Mouse (Mus musculus): ENCODE measurements around the gene Nlk. TPM values are rescaled to one million over a fixed set of nuclear protein-coding genes. Genes with fewer than 3 reads are reported as not detected.
A peak's percentile ranks its signal among the peaks of the same experiment; 100 is the strongest.

Nlk gene
- polyA plus RNA-seq (2012; rRNA removed) (4.4 and 4.7 TPM in 2 replicates), polyA plus RNA-seq (2014; fragmentation: Nextera tagmentation; extraction: Ambion mirVana) (3.2 and 5.3 TPM in 2 replicates)

- no peaks in the 10 kb centered on the region for H3K36me3 ChIP-seq (replicated peaks; ENCODE audit: control insufficient read depth, insufficient read depth, low read depth)
- H3K9ac ChIP-seq (replicated peaks): peak within 1 kb of the TSS; percentile 87
- H3K4me2 ChIP-seq (ENCODE audit: low read depth): peak within 1 kb of the TSS; percentile 82
- no peak within 1 kb of the TSS for H3K27ac ChIP-seq
- TF ChIP-seq CTCF (IDR thresholded peaks at IDR 0.05; ENCODE audit: low read depth): no peak
- peaks cover 3 to 14% of the 10 kb centered on the region in 2 experiments; a peak in 3 of 4 replicates for H3K4me1 ChIP-seq (replicated peaks; ENCODE audit: control insufficient read depth in 2 of 2, insufficient read depth in 2 of 2, low read length in 1 of 2)
- H3K4me3 ChIP-seq (ENCODE audit: insufficient read depth in 1 of 2, low read depth in 2 of 2, low read length in 2 of 2): peak within 1 kb of the TSS; percentile 82 to 84
- DNase-seq (ENCODE audit: low read depth in 3 of 3, low spot score in 3 of 3) (peak; percentile 99), ATAC-seq (ENCODE audit: insufficient read depth) (peak; percentile 100)
- under 1% methylated on average over 64 of the region's 65 CpGs for WGBS (ENCODE audit: insufficient replicate concordance)
- H3K27me3 ChIP-seq (ENCODE audit: control insufficient read depth, insufficient read depth, low read length): no peaks in the 10 kb centered on the region
- no peaks in the 10 kb centered on the region for H3K9me3 ChIP-seq (ENCODE audit: control insufficient read depth, low read length)
These were observed at the start of gene Nlk for GRCm38 (mm10) chr11:78696777-78697752. Gene Nlk (minus strand): TSS chr11:78697373.

GRCm38 (mm10) chr11:78746264-78746663, 49.1 kb upstream of the Nlk start:
- ATAC-seq (ENCODE audit: insufficient read depth) (no peak), DNase-seq (ENCODE audit: low read depth in 3 of 3, low spot score in 3 of 3) (no peak)
- no peaks in the 10 kb centered on the region for H3K9me3 ChIP-seq (ENCODE audit: control insufficient read depth, low read length)
- H3K4me3 ChIP-seq (ENCODE audit: insufficient read depth in 1 of 2, low read depth in 2 of 2, low read length in 2 of 2): no peak overlapping the region
- no peak overlapping the region for H3K27ac ChIP-seq
- peaks cover 0 to 5% of the 10 kb centered on the region in 2 experiments; a peak in 3 of 4 replicates for H3K4me1 ChIP-seq (replicated peaks; ENCODE audit: control insufficient read depth in 2 of 2, insufficient read depth in 2 of 2, low read length in 1 of 2)
- no peak overlapping the region for H3K4me2 ChIP-seq (ENCODE audit: low read depth)
- no peak for TF ChIP-seq CTCF (IDR thresholded peaks at IDR 0.05; ENCODE audit: low read depth)
- no peak for TF ChIP-seq EP300 (IDR thresholded peaks at IDR 0.05; ENCODE audit: low read depth)
- H3K9ac ChIP-seq (replicated peaks): no peak overlapping the region
- 67% methylated on average over 7 of the region's 7 CpGs for WGBS (ENCODE audit: insufficient replicate concordance)
- no peaks in the 10 kb centered on the region for H3K36me3 ChIP-seq (replicated peaks; ENCODE audit: control insufficient read depth, insufficient read depth, low read depth)
- no peaks in the 10 kb centered on the region for H3K27me3 ChIP-seq (ENCODE audit: control insufficient read depth, insufficient read depth, low read length)

GRCm38 (mm10) chr11:78745475-78745874, 48.3 kb upstream of the Nlk start:
- no peak overlapping the region for H3K9ac ChIP-seq (replicated peaks)
- DNase-seq (ENCODE audit: low read depth in 3 of 3, low spot score in 3 of 3) (no peak), ATAC-seq (ENCODE audit: insufficient read depth) (no peak)
- H3K36me3 ChIP-seq (replicated peaks; ENCODE audit: control insufficient read depth, insufficient read depth, low read depth): no peaks in the 10 kb centered on the region
- peaks cover 0 to under 1% of the 10 kb centered on the region in 2 experiments; a peak in 3 of 4 replicates for H3K4me1 ChIP-seq (replicated peaks; ENCODE audit: control insufficient read depth in 2 of 2, insufficient read depth in 2 of 2, low read length in 1 of 2)
- 47% methylated on average over 4 of the region's 4 CpGs for WGBS (ENCODE audit: insufficient replicate concordance)
- no peaks in the 10 kb centered on the region for H3K9me3 ChIP-seq (ENCODE audit: control insufficient read depth, low read length)
- no peak overlapping the region for H3K4me2 ChIP-seq (ENCODE audit: low read depth)
- no peak overlapping the region for H3K27ac ChIP-seq
- no peaks in the 10 kb centered on the region for H3K27me3 ChIP-seq (ENCODE audit: control insufficient read depth, insufficient read depth, low read length)
- no peak overlapping the region for H3K4me3 ChIP-seq (ENCODE audit: insufficient read depth in 1 of 2, low read depth in 2 of 2, low read length in 2 of 2)
- TF ChIP-seq EP300 (IDR thresholded peaks at IDR 0.05; ENCODE audit: low read depth) (no peak), CTCF (IDR thresholded peaks at IDR 0.05; ENCODE audit: low read depth) (no peak)

- no peaks in the 10 kb centered on the region for H3K4me1 ChIP-seq (replicated peaks; ENCODE audit: control insufficient read depth in 2 of 2, insufficient read depth in 2 of 2, low read length in 1 of 2)
- H3K9me3 ChIP-seq (ENCODE audit: control insufficient read depth, low read length): no peaks in the 10 kb centered on the region
- no peaks in the 10 kb centered on the region for H3K27me3 ChIP-seq (ENCODE audit: control insufficient read depth, insufficient read depth, low read length)
- H3K4me2 ChIP-seq (ENCODE audit: low read depth): no peak overlapping the region
- no peak overlapping the region for H3K4me3 ChIP-seq (ENCODE audit: insufficient read depth in 1 of 2, low read depth in 2 of 2, low read length in 2 of 2)
- H3K36me3 ChIP-seq (replicated peaks; ENCODE audit: control insufficient read depth, insufficient read depth, low read depth): no peaks in the 10 kb centered on the region
- TF ChIP-seq CTCF (IDR thresholded peaks at IDR 0.05; ENCODE audit: low read depth) (no peak), EP300 (IDR thresholded peaks at IDR 0.05; ENCODE audit: low read depth) (no peak)
- DNase-seq (ENCODE audit: low read depth in 3 of 3, low spot score in 3 of 3): no peak
- H3K27ac ChIP-seq: no peak overlapping the region
- no peak overlapping the region for H3K9ac ChIP-seq (replicated peaks)
- WGBS (ENCODE audit: insufficient replicate concordance): 41% methylated on average over 3 of the region's 3 CpGs
- ATAC-seq (ENCODE audit: insufficient read depth): no peak
These were observed 45.3 kb upstream of the Nlk start for GRCm38 (mm10) chr11:78742461-78742860.

DNA sequence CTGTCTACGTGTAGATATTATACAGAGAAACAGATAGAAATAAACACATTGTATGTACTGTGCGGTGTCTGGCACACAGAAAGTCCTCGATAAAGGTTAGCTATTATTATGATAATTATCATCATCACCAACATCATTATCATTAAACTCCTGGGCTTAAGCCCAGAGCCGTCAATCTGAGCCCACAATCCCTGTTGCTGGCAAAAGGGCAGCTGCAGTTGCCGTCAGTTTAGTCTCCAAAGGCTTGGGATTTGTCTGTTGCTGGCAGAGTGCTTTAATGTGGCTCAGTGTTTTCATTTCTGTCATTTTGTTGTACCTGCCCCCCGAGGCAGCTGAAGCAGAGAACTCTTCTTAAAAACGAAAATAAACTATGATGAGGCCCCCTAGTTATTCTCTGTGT, 44.8 kb upstream of the Nlk start:
- WGBS (ENCODE audit: insufficient replicate concordance): 56% methylated on average over 7 of the region's 7 CpGs
- no peak for ATAC-seq (ENCODE audit: insufficient read depth)

More for the DNA sequence above, 44.8 kb upstream of the Nlk start:
- H3K9me3 ChIP-seq (ENCODE audit: control insufficient read depth, low read length): no peaks in the 10 kb centered on the region
- DNase-seq (ENCODE audit: low read depth in 3 of 3, low spot score in 3 of 3): no peak
- no peak for TF ChIP-seq EP300 (IDR thresholded peaks at IDR 0.05; ENCODE audit: low read depth)
- no peak for TF ChIP-seq CTCF (IDR thresholded peaks at IDR 0.05; ENCODE audit: low read depth)
- H3K36me3 ChIP-seq (replicated peaks; ENCODE audit: control insufficient read depth, insufficient read depth, low read depth): no peaks in the 10 kb centered on the region
- H3K4me3 ChIP-seq (ENCODE audit: insufficient read depth in 1 of 2, low read depth in 2 of 2, low read length in 2 of 2): no peak overlapping the region
- no peaks in the 10 kb centered on the region for H3K4me1 ChIP-seq (replicated peaks; ENCODE audit: control insufficient read depth in 2 of 2, insufficient read depth in 2 of 2, low read length in 1 of 2)
- no peak overlapping the region for H3K9ac ChIP-seq (replicated peaks)
- no peak overlapping the region for H3K27ac ChIP-seq
- H3K27me3 ChIP-seq (ENCODE audit: control insufficient read depth, insufficient read depth, low read length): no peaks in the 10 kb centered on the region
- no peak overlapping the region for H3K4me2 ChIP-seq (ENCODE audit: low read depth)

Measured in liver, embryonic 14.5 days (tissue).